Mouse (Mus musculus) lung, postnatal 0 days (tissue): ENCODE data around the gene Ttc39a. TPM values are rescaled to one million over a fixed set of nuclear protein-coding genes. Genes with fewer than 3 reads are reported as not detected.
A peak's percentile ranks its signal among the peaks of the same experiment; 100 is the strongest.

Experiments
- ATAC-seq: fragments of 200-750 bp; cut with Nextera tagmentation; 2 replicates; pipeline ENCODE4 v1.8.0; 2017; ENCODE audit warnings: moderate library complexity
- DNase-seq: peaks from one replicate; pipeline ENCODE4 v3.0.0-alpha.2; 2016; ENCODE audit warnings: low spot score
- H3K27ac ChIP-seq: fragments of 300-500 bp; sonication (generic); 2 replicates; pipeline ENCODE4 v1.5.1; 2014; ENCODE audit warnings: antibody characterized with exemption, mild to moderate bottlenecking, low read length, mixed read lengths
- H3K27me3 ChIP-seq: fragments of 300-500 bp; sonication (generic); replicated peaks from 2 replicates; pipeline ENCODE4 v1.6.1; 2014; ENCODE audit warnings: low read length, mixed read lengths; ENCODE audit not compliant: insufficient read depth
- H3K36me3 ChIP-seq: fragments of 300-500 bp; sonication (generic); 2 replicates; pipeline ENCODE4 v1.6.1; 2014; ENCODE audit warnings: low read length, mixed read lengths; ENCODE audit not compliant: insufficient read depth
- H3K4me1 ChIP-seq: fragments of 300-500 bp; sonication (generic); 2 replicates; pipeline ENCODE4 v1.6.1; 2014; ENCODE audit warnings: antibody characterized with exemption, low read depth, low read length, mixed read lengths; ENCODE audit not compliant: insufficient read depth
- H3K4me2 ChIP-seq: fragments of 300-500 bp; sonication (generic); replicated peaks from 2 replicates; pipeline ENCODE4 v1.6.1; 2014; ENCODE audit warnings: low read depth, mild to moderate bottlenecking, low read length, moderate library complexity, mixed read lengths
- H3K4me3 ChIP-seq: fragments of 300-500 bp; sonication (generic); 2 replicates; pipeline ENCODE4 v1.5.1; 2014; ENCODE audit warnings: low read depth, low read length
- H3K9ac ChIP-seq: fragments of 300-500 bp; sonication (generic); replicated peaks from 2 replicates; pipeline ENCODE4 v1.6.1; 2014; ENCODE audit warnings: low read depth, mild to moderate bottlenecking
- H3K9me3 ChIP-seq: fragments of 300-500 bp; sonication (generic); 2 replicates; pipeline ENCODE4 v1.6.1; 2016; ENCODE audit warnings: low read length, mixed read lengths
- CTCF ChIP-seq: IDR thresholded peaks from 2 replicates; pipeline ENCODE4 v1.5.1; 2016; ENCODE audit warnings: antibody characterized with exemption, mild to moderate bottlenecking
- EP300 ChIP-seq: IDR thresholded peaks from 2 replicates; pipeline ENCODE4 v1.6.1; 2016; ENCODE audit warnings: antibody characterized with exemption, mild to moderate bottlenecking, control low read depth
- WGBS: fragments of 180-500 bp; shearing (Covaris S2); extraction: QIAGEN DNeasy Blood & Tissue Kit; methylation state at CpG from one replicate; pipeline ENCODE4 v1.1.7; 2014; 5-methylcytosine and 5-hydroxymethylcytosine counted together
- polyA plus RNA-seq: library from polyadenylated mRNA; unstranded; fragments of >200 nt; fragmentation: Nextera tagmentation; extraction: Ambion mirVana; gene quantifications from 2 replicates; pipeline ENCODE4 v1.2.1, GENCODE M21; 2015

The Ttc39a gene
- polyA plus RNA-seq, 1 experiment from 2014 or later = 9.3 TPM

DNA sequence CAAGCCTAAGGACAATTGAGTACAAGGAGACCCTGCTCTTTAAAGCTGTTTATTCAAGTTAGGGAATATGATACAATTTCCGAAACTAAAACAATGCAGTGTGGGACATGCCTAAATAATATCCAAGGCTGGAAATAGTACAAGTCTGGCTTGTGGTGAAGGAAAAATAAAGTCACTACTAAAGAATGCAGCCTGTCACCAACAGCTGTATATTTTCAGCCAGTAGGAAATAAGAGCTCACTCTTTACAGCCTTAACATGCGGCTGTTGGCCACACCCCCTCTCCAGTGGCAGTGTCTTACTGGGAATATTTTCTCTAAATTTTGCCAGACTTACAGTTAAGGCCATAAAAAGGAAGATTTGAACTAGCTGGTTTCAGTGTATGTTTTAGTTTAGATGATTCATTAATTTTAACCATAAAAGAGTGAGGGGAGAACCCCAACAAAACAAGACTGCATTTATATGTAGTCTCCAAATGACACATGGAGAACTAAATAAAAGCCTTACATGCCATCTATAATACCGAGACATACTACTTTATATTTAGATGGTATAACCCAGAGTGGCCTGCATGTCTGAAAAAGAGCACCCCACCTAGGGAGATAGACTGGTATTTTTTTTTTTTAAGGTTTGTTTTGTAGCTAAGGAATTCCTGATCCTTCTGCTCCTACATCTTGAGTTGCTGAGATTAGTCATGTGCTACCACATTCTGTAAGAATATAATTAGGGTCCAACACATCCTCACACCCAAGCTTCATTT is 54.2 kb downstream of the Ttc39a start:
- 0 out of 2 replicates have a peak overlapping the region, but pooled peaks have one; percentile 29 for H3K4me2 ChIP-seq
- ATAC-seq = peak; percentile 97
- no peaks in the 10 kb centered on the region for H3K36me3 ChIP-seq
- DNase-seq = peak; percentile 94
- WGBS = 30% methylated on average over 3 of the region's 3 CpGs
- no peak for TF ChIP-seq CTCF
- peak; percentile 82 for TF ChIP-seq EP300
- no peak overlapping the region for H3K9ac ChIP-seq
- peak overlapping the region; percentile 71 for H3K27ac ChIP-seq
- no peaks in the 10 kb centered on the region for H3K27me3 ChIP-seq
- no peaks in the 10 kb centered on the region for H3K9me3 ChIP-seq
- H3K4me3 ChIP-seq = no peak overlapping the region
- no peaks in the 10 kb centered on the region; the same call in 1 of the 2 replicates for H3K4me1 ChIP-seq

- H3K27ac ChIP-seq = no peak overlapping the region
- no peak for DNase-seq
- H3K4me3 ChIP-seq = no peak overlapping the region
- no peaks in the 10 kb centered on the region for H3K9me3 ChIP-seq
- no peaks in the 10 kb centered on the region; the same call in 1 of the 2 replicates for H3K4me1 ChIP-seq
- no peaks in the 10 kb centered on the region for H3K36me3 ChIP-seq
- H3K9ac ChIP-seq = no peak overlapping the region
- H3K27me3 ChIP-seq = no peaks in the 10 kb centered on the region
- no peak overlapping the region for H3K4me2 ChIP-seq
- TF ChIP-seq EP300 (no peak), CTCF (no peak)
- ATAC-seq = no peak
These were observed 57.5 kb downstream of the Ttc39a start for GRCm38 (mm10) chr4:109463892-109464291.

DNA sequence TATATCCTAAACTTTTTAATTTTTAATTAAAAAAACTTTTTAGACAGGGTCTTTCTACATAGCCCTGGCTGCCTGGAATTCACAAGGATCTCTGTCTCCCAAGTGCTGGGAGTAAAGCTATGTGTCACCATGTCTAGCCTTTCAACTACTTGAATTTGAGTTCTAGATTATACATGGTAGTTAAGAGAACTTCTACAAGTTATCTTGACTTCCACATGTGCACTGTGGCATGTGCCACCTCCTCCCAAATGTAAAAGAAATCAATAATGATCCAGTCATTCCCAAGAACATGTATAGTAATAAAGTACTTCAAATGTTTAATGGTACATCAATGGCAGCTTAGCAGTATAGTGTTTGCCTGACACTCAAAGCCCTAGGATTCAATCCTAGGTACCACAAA is 61.3 kb downstream of the Ttc39a start:
- H3K36me3 ChIP-seq = no peaks in the 10 kb centered on the region
- DNase-seq = no peak
- no peaks in the 10 kb centered on the region for H3K27me3 ChIP-seq
- no peak overlapping the region for H3K27ac ChIP-seq
- no peak overlapping the region for H3K4me2 ChIP-seq
- TF ChIP-seq CTCF = no peak
- no peak for TF ChIP-seq EP300
- H3K4me1 ChIP-seq = no peaks in the 10 kb centered on the region
- no peaks in the 10 kb centered on the region for H3K9me3 ChIP-seq
- ATAC-seq = no peak
- H3K4me3 ChIP-seq = no peak overlapping the region
- H3K9ac ChIP-seq = no peak overlapping the region

- Histone ChIP-seq H3K9ac (no peak overlapping the region), H3K4me2 (no peak overlapping the region), H3K4me1 (peaks cover 4% of the 10 kb centered on the region), H3K27ac (no peak overlapping the region), H3K36me3 (no peaks in the 10 kb centered on the region), H3K9me3 (no peaks in the 10 kb centered on the region), H3K27me3 (no peaks in the 10 kb centered on the region), H3K4me3 (no peak overlapping the region)
- no peak for DNase-seq
- peak; percentile 2; the same call in 1 of the 2 replicates for TF ChIP-seq CTCF
- no peak for TF ChIP-seq EP300
- ATAC-seq = no peak
These were observed 65.2 kb downstream of the Ttc39a start for GRCm38 (mm10) chr4:109471606-109472005.

GRCm38 (mm10) chr4:109472566-109472965 is 66.1 kb downstream of the Ttc39a start:
- no peak overlapping the region for H3K4me3 ChIP-seq
- H3K36me3 ChIP-seq = no peaks in the 10 kb centered on the region
- no peaks in the 10 kb centered on the region for H3K27me3 ChIP-seq
- H3K27ac ChIP-seq = no peak overlapping the region
- peaks cover 4% of the 10 kb centered on the region for H3K4me1 ChIP-seq
- no peak overlapping the region for H3K9ac ChIP-seq
- TF ChIP-seq EP300 (no peak), CTCF (no peak)
- no peak for DNase-seq
- H3K4me2 ChIP-seq = no peak overlapping the region
- 86% methylated on average over 3 of the region's 3 CpGs for WGBS
- no peak for ATAC-seq
- H3K9me3 ChIP-seq = no peaks in the 10 kb centered on the region

- no peak for DNase-seq
- Histone ChIP-seq H3K36me3 (no peaks in the 10 kb centered on the region), H3K9ac (peak overlapping the region; percentile 97; the same call in 1 of the 2 replicates), H3K4me1 (peaks cover 4% of the 10 kb centered on the region), H3K27me3 (no peaks in the 10 kb centered on the region), H3K4me3 (peak overlapping the region; percentile 98), H3K9me3 (no peaks in the 10 kb centered on the region), H3K27ac (no peak overlapping the region), H3K4me2 (peak overlapping the region; percentile 70)
- no peak for ATAC-seq
- 31% methylated on average over 2 of the region's 2 CpGs for WGBS
- TF ChIP-seq EP300 (no peak), CTCF (no peak)
These were observed 68.7 kb downstream of the Ttc39a start for GRCm38 (mm10) chr4:109475078-109475477.
